Mouse (Mus musculus): ENCODE measurements around the gene Hdac5.

The Hdac5 gene

DNA sequence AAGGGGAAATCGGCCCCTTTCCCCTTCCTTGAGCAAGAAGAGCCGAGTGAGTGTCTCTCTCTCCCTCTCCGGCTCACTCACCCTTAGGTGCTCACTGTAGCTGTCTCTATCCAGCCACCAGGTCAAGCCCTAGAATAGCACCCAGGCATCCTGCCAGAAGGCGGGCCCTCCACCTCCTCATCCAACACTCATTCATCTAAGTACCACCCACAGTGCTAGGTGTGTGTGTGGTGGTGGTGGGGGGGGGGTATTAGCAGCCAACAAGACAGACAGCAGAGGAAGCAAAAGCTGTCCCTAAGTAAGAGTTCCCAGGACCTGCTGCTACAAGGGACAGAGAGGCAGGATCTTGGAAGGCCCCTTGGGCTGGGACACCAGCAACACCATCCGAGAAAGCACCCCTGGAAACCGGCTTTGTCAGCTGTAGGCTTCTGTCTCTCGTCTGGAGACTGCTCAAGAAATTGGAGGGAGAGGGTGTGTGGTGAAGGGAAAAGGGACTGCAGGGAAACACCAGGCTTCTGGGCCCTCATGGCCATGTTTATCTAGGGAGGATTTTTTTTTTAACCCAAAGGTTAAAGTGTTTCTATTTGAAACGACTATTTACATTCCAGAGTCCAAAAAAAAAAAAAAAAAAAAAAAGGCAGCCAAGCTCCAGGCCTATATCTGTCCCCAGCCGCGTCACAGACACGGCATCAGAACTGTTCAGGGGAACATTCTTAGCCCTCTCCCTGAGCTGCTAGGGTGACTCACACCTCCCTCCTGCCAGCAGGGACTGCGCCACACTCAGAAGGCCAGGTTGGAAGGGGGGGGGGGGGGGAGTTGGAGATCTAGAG lies 13.7 kb downstream of the Hdac5 start:
- DNase-seq (ENCODE audit: low read depth, low spot score), result no peak

GRCm38 (mm10) chr11:102215511-102215910 lies 14.5 kb downstream of the Hdac5 start:
- DNase-seq (ENCODE audit: low read depth, low spot score), result no peak

DNA sequence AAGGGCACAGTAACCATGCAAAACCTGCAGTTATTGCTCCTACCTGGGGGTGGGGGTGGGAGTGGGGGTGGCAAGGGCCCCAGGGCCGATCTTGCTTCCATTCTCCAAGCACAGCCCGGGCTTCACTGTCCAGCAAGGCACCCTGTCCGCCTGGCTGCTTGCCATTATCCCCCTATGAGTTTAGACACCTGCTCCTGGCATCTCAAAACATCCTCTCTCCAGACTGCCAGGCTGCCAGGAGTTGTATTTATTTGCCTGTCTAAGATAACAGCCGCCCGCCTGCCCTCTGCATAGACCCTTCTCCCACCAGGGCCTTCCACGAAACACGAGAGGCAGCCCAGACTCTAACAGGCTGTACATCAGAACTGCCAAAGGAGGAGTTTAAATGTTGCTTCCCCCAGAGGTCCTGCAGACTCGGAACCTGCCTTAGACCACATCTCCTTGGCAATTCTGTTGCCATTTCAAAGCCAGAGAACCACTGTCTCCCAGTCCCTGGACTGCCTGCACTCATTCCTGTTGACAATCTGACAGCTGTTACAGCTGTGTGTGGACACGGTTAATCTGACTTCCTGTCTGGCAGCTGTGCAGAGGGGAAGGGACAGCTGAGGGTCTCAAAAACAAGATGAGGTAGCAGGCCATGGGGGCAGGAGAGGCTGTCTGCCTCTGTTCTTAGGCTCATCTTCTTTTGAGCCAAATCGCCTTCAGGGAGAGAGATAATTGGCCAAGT lies 15.4 kb downstream of the Hdac5 start:
- DNase-seq (ENCODE audit: low read depth, low spot score), result no peak

GRCm38 (mm10) chr11:102211936-102212341 lies 18.0 kb downstream of the Hdac5 start:
- DNase-seq (ENCODE audit: low read depth, low spot score), result no peak

DNA sequence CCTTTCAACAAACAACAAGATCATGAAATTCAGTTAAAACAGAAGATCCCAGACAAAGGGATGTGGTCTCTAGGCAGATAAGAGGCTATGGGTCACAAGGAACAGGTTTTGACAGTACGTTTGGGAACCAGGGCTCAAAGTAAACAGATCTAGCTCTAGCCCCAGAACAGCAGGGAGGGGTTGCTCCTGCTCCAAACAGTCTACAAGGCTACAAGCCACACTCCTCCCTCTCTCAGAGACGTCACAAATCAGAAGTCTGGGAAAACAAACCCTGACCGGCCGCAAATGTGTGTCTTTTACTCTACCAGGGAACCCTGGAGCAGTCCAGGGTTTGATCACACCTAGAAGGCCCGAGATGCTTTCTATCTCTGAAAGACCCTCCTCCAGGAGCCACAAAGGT lies 19.0 kb downstream of the Hdac5 start:
- DNase-seq (ENCODE audit: low read depth, low spot score), result no peak

DNA sequence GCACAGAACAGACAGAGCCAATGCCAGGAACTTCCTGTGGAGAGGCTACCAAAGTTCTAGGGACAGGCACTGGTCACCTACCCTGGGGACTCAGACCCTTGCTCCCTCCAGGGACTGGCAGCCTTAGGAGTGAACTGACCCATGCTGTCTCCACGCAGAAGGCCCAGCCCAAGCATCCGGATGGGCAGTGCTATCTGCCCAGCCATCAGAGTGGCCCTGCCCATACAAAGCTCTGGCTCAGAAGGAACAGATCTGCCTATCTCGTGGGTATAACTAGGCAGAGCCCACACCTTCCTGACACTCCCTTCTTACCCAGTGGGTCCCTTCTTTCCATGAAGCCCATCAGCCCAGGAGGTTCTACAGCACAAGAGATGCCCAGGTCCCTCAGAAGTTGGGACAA lies 19.8 kb downstream of the Hdac5 start:
- no peak for DNase-seq (ENCODE audit: low read depth, low spot score)

- DNase-seq (ENCODE audit: low read depth, low spot score), result no peak
These were observed 20.2 kb downstream of the Hdac5 start for GRCm38 (mm10) chr11:102209742-102210141.

DNA sequence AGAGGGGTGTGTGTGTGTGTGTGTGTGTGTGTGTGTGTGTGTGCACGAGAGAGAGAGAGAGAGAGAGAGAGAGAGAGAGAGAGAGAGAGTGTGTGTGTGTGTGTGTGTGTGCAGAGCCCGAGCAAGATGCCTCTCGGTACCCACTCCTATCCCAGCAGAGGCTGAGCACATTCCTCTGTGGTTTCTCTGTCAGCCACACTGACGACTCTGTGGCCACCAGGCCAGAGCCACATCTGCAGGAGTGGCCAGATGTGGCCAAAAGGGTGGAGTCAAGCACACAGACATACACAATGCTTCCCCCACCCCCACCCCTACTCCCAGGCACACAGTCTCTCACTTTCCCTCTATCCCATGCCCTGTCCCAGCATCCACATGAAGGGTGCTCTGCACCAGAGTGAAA lies 21.1 kb downstream of the Hdac5 start:
- DNase-seq (ENCODE audit: low read depth, low spot score), result no peak

DNA sequence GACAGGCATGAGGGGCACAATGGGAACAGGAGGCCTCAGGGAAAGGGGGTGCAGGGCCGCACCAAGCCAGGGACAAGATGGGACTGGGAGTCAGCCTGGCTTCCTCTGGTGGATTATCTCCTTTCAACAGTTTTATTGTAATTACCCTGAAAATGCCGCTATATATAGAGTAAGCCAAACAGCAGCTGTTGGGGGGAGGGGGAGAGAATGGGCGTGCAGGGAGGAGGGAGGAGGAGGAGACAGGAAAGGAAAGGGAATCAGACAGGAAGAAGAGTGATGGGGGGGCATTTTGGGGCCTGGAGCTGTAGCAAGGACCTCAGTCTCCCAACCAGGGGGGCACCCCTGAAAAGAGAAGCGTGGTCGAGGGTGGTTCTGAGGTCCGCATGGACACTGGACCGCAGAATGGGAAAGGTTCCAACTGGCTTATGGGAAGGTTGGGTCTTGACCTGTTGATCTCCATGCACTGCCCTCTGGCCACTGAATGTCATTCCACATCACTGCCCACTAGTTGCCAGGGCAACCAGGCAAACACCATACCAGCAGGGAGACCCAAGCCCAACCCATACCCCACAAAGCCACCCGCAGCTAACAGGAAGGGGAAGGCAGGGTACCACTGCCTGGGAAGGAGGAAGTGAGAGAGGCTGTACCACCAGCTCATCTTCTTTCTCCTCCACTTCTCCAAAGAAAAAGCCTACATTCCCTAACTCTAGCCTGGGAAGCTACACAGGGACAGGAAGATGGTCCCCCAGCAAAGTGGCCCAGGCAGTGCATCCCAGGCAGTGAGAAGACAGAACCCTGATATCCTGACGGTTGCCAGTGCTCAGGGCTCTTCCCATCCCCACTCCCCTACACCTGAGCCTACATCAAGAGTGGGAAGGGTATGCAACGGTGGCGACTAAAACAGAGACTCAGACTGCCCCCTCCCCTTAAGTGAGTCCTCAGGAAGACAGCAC lies 21.9 kb downstream of the Hdac5 start:
- no peak for DNase-seq (ENCODE audit: low read depth, low spot score)

- DNase-seq (ENCODE audit: low read depth, low spot score), result no peak
These were observed 23.5 kb downstream of the Hdac5 start for GRCm38 (mm10) chr11:102206481-102206880.

DNA sequence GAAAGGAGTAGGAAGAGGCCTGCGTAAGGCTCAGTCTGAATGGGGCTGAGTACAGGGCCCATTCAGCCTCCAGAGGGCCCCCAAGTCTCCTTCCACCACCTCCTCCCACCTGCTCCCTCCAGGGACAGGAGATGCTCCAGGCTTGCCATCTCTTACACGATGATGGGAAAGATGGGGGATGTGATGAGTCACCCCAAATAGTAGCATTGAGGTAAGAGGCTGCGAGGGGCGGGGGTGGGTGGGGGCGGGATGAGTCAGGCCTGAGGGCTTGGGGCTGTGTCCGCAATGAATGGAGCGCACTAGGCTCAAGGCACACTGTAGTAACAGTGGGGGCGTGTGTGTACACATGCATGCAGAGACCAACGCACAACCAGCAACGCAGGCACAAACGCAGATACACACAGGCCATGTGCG lies 28.6 kb downstream of the Hdac5 start:
- DNase-seq (ENCODE audit: low read depth, low spot score), result no peak

- no peak for DNase-seq (ENCODE audit: low read depth, low spot score)
These were observed 30.1 kb downstream of the Hdac5 start for GRCm38 (mm10) chr11:102199856-102200255.

DNA sequence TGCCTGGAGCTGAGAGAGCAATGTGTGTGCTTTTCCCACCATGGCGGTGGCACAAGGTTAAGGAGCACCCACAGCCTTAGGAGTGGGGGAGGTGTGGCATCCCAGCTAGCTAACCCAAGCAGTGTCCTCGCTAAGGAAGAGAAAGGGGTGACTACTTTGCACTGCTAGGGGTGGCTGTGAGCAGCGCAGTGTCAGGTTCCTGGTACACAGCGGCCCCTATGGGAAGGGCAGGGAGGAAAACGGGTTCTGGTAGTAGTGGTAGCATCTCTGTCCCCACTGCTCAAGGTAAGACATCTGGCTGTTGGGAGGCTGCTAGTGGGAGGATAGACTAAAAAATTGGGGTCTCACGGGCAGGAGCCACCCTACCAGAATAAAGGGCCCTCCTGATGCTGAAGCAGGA lies 31.7 kb downstream of the Hdac5 start:
- DNase-seq (ENCODE audit: low read depth, low spot score), result no peak

GRCm38 (mm10) chr11:102196018-102196797 lies 33.8 kb downstream of the Hdac5 start:
- DNase-seq (ENCODE audit: low read depth, low spot score), result no peak

DNA sequence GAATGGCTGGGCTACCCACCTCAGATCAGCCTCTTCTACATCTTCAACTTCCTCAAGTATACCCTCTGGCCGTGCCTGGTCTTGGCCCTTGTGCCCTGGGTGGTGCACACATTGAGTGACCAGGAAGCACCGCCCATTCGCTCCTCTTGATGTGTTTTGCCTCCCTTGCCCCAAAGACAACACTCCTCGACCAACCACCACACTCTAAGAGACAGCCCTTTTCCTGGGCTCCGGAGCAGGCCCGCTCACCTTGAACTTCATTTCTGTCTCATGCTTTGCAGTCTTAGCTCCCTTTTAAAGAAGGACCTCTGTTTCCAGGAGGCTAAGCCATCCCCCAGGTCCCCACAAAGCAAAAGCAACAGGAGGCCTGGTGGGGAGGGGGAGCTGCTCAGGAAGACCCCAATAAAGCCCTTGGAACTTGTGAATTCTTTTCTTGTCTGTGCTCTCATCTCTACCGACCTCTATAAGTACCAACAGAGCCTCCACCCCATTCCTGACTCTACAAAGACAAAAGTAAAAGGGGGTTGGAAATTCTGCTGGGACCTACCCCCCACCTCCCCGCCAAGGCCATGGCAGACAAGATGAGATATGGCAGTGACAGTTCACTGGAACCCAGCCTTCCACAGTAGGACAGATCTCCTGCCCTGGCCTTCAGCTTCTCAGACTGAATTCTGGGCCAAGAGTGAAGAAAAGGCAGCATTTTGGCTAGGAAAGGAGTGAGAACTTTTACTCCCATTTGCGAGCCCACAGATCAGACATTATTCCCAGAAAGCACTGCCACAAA lies 36.1 kb downstream of the Hdac5 start:
- DNase-seq (ENCODE audit: low read depth, low spot score), result no peak

DNA sequence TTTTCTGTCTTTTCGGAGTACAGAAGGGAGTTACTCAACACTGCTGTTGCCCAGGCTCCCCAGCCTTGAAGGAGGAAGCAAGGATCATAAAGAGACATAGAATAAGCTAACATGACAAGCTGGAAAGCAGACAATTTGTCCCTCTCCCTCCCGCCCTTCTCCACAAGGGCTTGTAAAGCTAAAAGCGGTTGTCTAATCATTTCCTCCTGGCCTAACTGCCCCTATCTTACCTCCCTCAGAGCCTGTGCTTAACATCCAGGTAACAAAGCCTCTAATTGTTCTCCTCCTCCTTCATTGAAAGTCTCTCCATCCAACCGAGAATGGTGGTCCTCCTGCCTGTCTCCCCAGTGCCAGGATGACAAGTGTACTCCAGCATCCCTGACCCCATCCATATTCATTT lies 39.1 kb downstream of the Hdac5 start:
- no peak for DNase-seq (ENCODE audit: low read depth, low spot score)

- DNase-seq (ENCODE audit: low read depth, low spot score), result no peak
These were observed 40.2 kb downstream of the Hdac5 start, which contains the start of gene G6pc3 for GRCm38 (mm10) chr11:102189461-102190436. TSS of gene G6pc3 (plus strand) at chr11:102189620.

- no peak for DNase-seq (ENCODE audit: low read depth, low spot score)
These were observed 41.0 kb downstream of the Hdac5 start for GRCm38 (mm10) chr11:102188980-102189379.

GRCm38 (mm10) chr11:102186235-102186634 lies 43.7 kb downstream of the Hdac5 start:
- DNase-seq (ENCODE audit: low read depth, low spot score), result no peak
